Mouse (Mus musculus) CH12.LX (cell line): ENCODE data around the gene Rplp0. TPM values are rescaled to one million over a fixed set of nuclear protein-coding genes. Genes with fewer than 3 reads are reported as not detected.

Source experiments
- DNase-seq: peaks from one replicate; pipeline ENCODE4 v3.0.0-alpha.2; 2013; ENCODE audit errors: extremely low read depth
- H3K27ac ChIP-seq: 2 replicates; pipeline ENCODE4 v1.5.1; 2012; ENCODE audit warnings: low read depth, mild to moderate bottlenecking, control low read depth, moderate library complexity; ENCODE audit not compliant: insufficient read depth
- H3K27me3 ChIP-seq: replicated peaks from 2 replicates; pipeline ENCODE3; 2012; ENCODE audit warnings: inconsistent platforms
- H3K36me3 ChIP-seq, 2 experiments: replicated peaks in 1 of 2; 2 replicates each; pipeline versions ENCODE3 to v1.6.1; 2012; ENCODE audit warnings: inconsistent platforms in 1 of 2, low read length in 1 of 2, mild to moderate bottlenecking in 1 of 2, mixed read lengths in 1 of 2, moderate library complexity in 1 of 2; ENCODE audit not compliant: control insufficient read depth in 1 of 2, insufficient read depth in 1 of 2
- H3K4me1 ChIP-seq, 2 experiments: 2 replicates each; pipeline ENCODE4 v1.6.1; 2012; ENCODE audit warnings: inconsistent platforms in 1 of 2, moderate library complexity in 1 of 2; ENCODE audit not compliant: insufficient read depth in 2 of 2, control insufficient read depth in 1 of 2
- H3K4me2 ChIP-seq: 2 replicates; pipeline ENCODE4 v1.6.1; 2012; ENCODE audit warnings: low read depth, mild to moderate bottlenecking, control low read depth; ENCODE audit not compliant: poor library complexity, insufficient read depth, severe bottlenecking
- H3K4me3 ChIP-seq, 3 experiments: fragments of 150-350 bp in 1 of 3; sonication (generic) in 1 of 3; replicated peaks in 1 of 3; 2 replicates each; pipeline versions ENCODE3 to v1.5.1; 2011 to 2012; ENCODE audit warnings: low read depth in 2 of 3, low read length in 2 of 3, mild to moderate bottlenecking in 2 of 3, moderate library complexity in 2 of 3, control low read depth in 1 of 3, improper control_type of control experiment in 1 of 3, inconsistent platforms in 1 of 3, mixed read lengths in 1 of 3; ENCODE audit not compliant: poor library complexity in 1 of 3
- H3K79me2 ChIP-seq: replicated peaks from 2 replicates; pipeline ENCODE4 v1.6.1; 2012; ENCODE audit warnings: mild to moderate bottlenecking, moderate library complexity; ENCODE audit not compliant: control insufficient read depth, poor library complexity, insufficient read depth, severe bottlenecking; ENCODE audit errors: extremely low read depth
- H3K9ac ChIP-seq: 2 replicates; pipeline ENCODE4 v1.6.1; 2012; ENCODE audit warnings: low read depth, mild to moderate bottlenecking, control low read depth, moderate library complexity; ENCODE audit not compliant: insufficient read depth
- H3K9me3 ChIP-seq: replicated peaks from 2 replicates; pipeline ENCODE3; 2012; ENCODE audit warnings: low read length, inconsistent platforms, mixed read lengths
- E2F4 ChIP-seq: IDR thresholded peaks from 2 replicates; pipeline ENCODE4 v1.6.1; 2011; ENCODE audit warnings: low read depth, low read length, improper control_type of control experiment; ENCODE audit not compliant: insufficient replicate concordance
- ELF1 ChIP-seq: IDR thresholded peaks from 2 replicates; pipeline ENCODE4 v1.6.1; 2014; ENCODE audit warnings: low read depth, mild to moderate bottlenecking, inconsistent platforms, low read length, improper control_type of control experiment
- EP300 ChIP-seq: IDR thresholded peaks from 2 replicates; pipeline ENCODE4 v1.6.1; 2011; ENCODE audit warnings: low read length, improper control_type of control experiment
- ETS1 ChIP-seq: conservative IDR thresholded peaks from 2 replicates; pipeline ENCODE4 v1.6.1; 2012; ENCODE audit warnings: low read depth, mild to moderate bottlenecking, inconsistent platforms, low read length, improper control_type of control experiment, moderate library complexity
- HCFC1 ChIP-seq: IDR thresholded peaks from 2 replicates; pipeline ENCODE4 v1.6.1; 2012; ENCODE audit warnings: low read depth, mild to moderate bottlenecking, inconsistent platforms, low read length, improper control_type of control experiment
- IRF4 ChIP-seq: IDR thresholded peaks from 2 replicates; pipeline ENCODE4 v1.6.1; 2014; ENCODE audit warnings: low read depth, mild to moderate bottlenecking, inconsistent platforms, low read length, improper control_type of control experiment
- MAX ChIP-seq: IDR thresholded peaks from 2 replicates; pipeline ENCODE4 v1.6.1; 2011; ENCODE audit warnings: low read length, improper control_type of control experiment
- MEF2A ChIP-seq: IDR thresholded peaks from 2 replicates; pipeline ENCODE4 v1.6.1; 2014; ENCODE audit warnings: low read depth, mild to moderate bottlenecking, inconsistent platforms, low read length, improper control_type of control experiment, borderline replicate concordance
- POLR2A ChIP-seq: IDR thresholded peaks from 2 replicates; pipeline ENCODE4 v1.6.1; 2011; ENCODE audit warnings: low read depth, mild to moderate bottlenecking, improper control_type of control experiment, low read length
- RAD21 ChIP-seq: IDR thresholded peaks from 2 replicates; pipeline ENCODE4 v1.6.1; 2011; ENCODE audit warnings: low read depth, mild to moderate bottlenecking, low read length, improper control_type of control experiment, moderate library complexity
- SMC3 ChIP-seq: IDR thresholded peaks from 2 replicates; pipeline ENCODE4 v1.6.1; 2011; ENCODE audit warnings: low read depth, low read length, improper control_type of control experiment
- TBP ChIP-seq: conservative IDR thresholded peaks from 2 replicates; pipeline ENCODE4 v1.6.1; 2011; ENCODE audit warnings: low read depth, low read length, improper control_type of control experiment
- UBTF ChIP-seq: IDR thresholded peaks from 2 replicates; pipeline ENCODE4 v1.6.1; 2012; ENCODE audit warnings: low read depth, mild to moderate bottlenecking, inconsistent platforms, low read length, improper control_type of control experiment, moderate library complexity
- USF1 ChIP-seq: IDR thresholded peaks from 2 replicates; pipeline ENCODE4 v1.6.1; 2014; ENCODE audit warnings: low read depth, mild to moderate bottlenecking, inconsistent platforms, low read length, improper control_type of control experiment
- USF2 ChIP-seq: conservative IDR thresholded peaks from 2 replicates; pipeline ENCODE4 v1.6.1; 2011; ENCODE audit warnings: low read depth, low read length, improper control_type of control experiment
- ZC3H11A ChIP-seq: IDR thresholded peaks from 2 replicates; pipeline ENCODE4 v1.6.1; 2012; ENCODE audit warnings: low read depth, mild to moderate bottlenecking, inconsistent platforms, low read length, improper control_type of control experiment
- ZKSCAN1 ChIP-seq: IDR thresholded peaks from 2 replicates; pipeline ENCODE4 v1.6.1; 2012; ENCODE audit warnings: low read depth, inconsistent platforms, low read length, improper control_type of control experiment, borderline replicate concordance
- ZMIZ1 ChIP-seq: IDR thresholded peaks from 2 replicates; pipeline ENCODE4 v1.6.1; 2012; ENCODE audit warnings: low read depth, mild to moderate bottlenecking, inconsistent platforms, low read length, improper control_type of control experiment
- ZNF384 ChIP-seq: IDR thresholded peaks from 2 replicates; pipeline ENCODE4 v1.6.1; 2012; ENCODE audit warnings: low read depth, low read length, improper control_type of control experiment, inconsistent platforms
- dilution Hi-C: fragments of 300-500 bp; cut with MboI; formaldehyde crosslinking; loops from 2 replicates; pipeline ENCODE4 v1.14.3; 2020; ENCODE audit warnings: low sequenced_read_pairs; ENCODE audit not compliant: extremely low pct_unique_long_range_greater_than_20kb, extremely low pct_ligation_motif_present
- in situ Hi-C: fragments of 300-500 bp; cut with MboI; formaldehyde crosslinking; loops from 3 replicates; pipeline ENCODE4 v1.14.3; 2019; ENCODE audit warnings: low sequenced_read_pairs, low pct_ligation_motif_present, low pct_unique_long_range_greater_than_20kb, mixed read lengths
- polyA plus RNA-seq: library from polyadenylated mRNA; unstranded; fragments of >175 nt; gene quantifications from 2 replicates; pipeline ENCODE4 v1.2.1, GENCODE M21; 2012; ENCODE audit warnings: low read depth; ENCODE audit not compliant: insufficient read length
- total RNA-seq, 2 experiments: library from RNA; depleted of rRNA; stranded (reverse); fragments of 300-350 nt in 1 of 2; fragments of >200 nt in 1 of 2; gene quantifications; 2 replicates each; pipeline ENCODE4 v1.2.3; 2012 to 2014

The Rplp0 gene
- total and polyA plus RNA-seq, 3 experiments: 4,800 to 6,606 (median 5,581) TPM

DNA sequence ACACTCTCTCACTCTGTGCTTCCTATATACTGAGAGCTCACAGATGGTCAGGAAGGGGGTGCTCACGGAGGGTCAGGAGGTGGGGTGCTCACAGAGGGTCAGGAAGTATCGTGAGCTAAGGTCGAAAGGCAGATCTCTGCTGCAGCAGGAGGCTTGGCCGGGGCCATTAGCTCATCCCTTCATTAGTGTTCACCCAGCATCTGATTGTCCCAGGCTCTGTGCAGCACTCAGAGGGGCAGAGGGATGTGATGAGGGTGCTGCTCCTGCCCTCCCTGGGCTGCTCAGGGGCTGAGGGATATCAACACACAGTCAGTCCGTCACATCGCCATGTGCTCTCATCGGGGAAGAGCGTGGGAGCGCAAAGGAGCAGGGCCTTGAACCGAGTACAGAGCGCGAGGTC is 34.8 kb upstream of the Rplp0 start:
- H3K4me1 ChIP-seq: peaks cover 23 to 57% of the 10 kb centered on the region in 2 experiments
- peaks cover 0 to 47% of the 10 kb centered on the region in 2 experiments for H3K36me3 ChIP-seq
- dilution Hi-C loops: no loop called here
- H3K9me3 ChIP-seq: no peaks in the 10 kb centered on the region
- H3K27ac ChIP-seq: no peak overlapping the region
- H3K4me3 ChIP-seq: no peak overlapping the region
- TF ChIP-seq ETS1 (no peak), USF2 (no peak), ZNF384 (no peak), ELF1 (no peak), IRF4 (no peak), MAX (no peak), TBP (no peak), ZC3H11A (no peak), USF1 (no peak), MEF2A (no peak), SMC3 (no peak), RAD21 (no peak), POLR2A (no peak), ZKSCAN1 (no peak), HCFC1 (no peak), E2F4 (no peak), UBTF (no peak), EP300 (no peak), ZMIZ1 (no peak)
- 0 out of 2 replicates have a peak, but pooled peaks cover 2% of the 10 kb centered on the region for H3K79me2 ChIP-seq
- DNase-seq: no peak
- H3K4me2 ChIP-seq: no peak overlapping the region
- in situ Hi-C loops: no loop called here
- no peaks in the 10 kb centered on the region for H3K27me3 ChIP-seq
- no peak overlapping the region for H3K9ac ChIP-seq

DNA sequence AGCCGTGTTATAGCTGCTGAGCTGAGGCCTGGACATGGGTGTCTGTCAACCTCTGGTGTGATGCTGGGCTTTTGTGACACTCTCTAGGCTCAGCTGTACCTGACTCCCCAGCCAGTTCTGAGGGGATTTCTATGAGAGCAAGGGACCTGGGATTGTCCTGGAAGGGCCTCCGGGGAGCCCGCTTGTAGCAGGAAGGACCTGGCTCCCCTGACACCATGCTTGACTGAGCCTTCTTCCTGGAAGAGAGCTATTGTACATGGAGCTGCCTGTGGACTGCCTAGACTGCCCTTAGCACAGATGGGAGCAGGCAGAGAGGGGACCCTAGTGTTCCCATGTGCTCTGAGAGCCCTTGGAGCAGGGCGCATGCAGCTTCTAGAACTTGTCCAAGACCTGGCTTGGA is 33.9 kb upstream of the Rplp0 start:
- TF ChIP-seq TBP (no peak), ZKSCAN1 (no peak), IRF4 (no peak)
- dilution Hi-C loops: no loop called here
- Histone ChIP-seq H3K9ac (no peak overlapping the region), H3K4me1 (peaks cover 32 to 60% of the 10 kb centered on the region in 2 experiments), H3K9me3 (no peaks in the 10 kb centered on the region), H3K4me2 (no peak overlapping the region), H3K4me3 (no peak overlapping the region), H3K27ac (no peak overlapping the region), H3K27me3 (no peaks in the 10 kb centered on the region), H3K36me3 (peaks cover 0 to 41% of the 10 kb centered on the region in 2 experiments), H3K79me2 (0 out of 2 replicates have a peak, but pooled peaks cover 2% of the 10 kb centered on the region)
- DNase-seq: no peak
- in situ Hi-C loops: no loop called here
